Mouse (Mus musculus) cerebellum, adult 2 months (tissue): Measurements from ENCODE around the gene As3mt. TPM values are rescaled to one million over a fixed set of nuclear protein-coding genes. Genes with fewer than 3 reads are reported as not detected.

Experiments used
- DNase-seq, 2 experiments: peaks; one replicate each; pipeline ENCODE4 v3.0.0; 2021
- H3K27ac ChIP-seq: fragments of 200-500 bp; 2 replicates; pipeline ENCODE4 v1.5.1; 2012; ENCODE audit warnings: low read length, control low read depth, inconsistent platforms; ENCODE audit not compliant: insufficient read depth
- H3K27me3 ChIP-seq: fragments of 200-500 bp; 2 replicates; pipeline ENCODE4 v1.6.1; 2012; ENCODE audit warnings: inconsistent platforms, mild to moderate bottlenecking, low read length, moderate library complexity; ENCODE audit not compliant: control insufficient read depth, insufficient read depth
- H3K4me1 ChIP-seq: fragments of 200-500 bp; 2 replicates; pipeline ENCODE4 v1.6.1; 2011; ENCODE audit warnings: low read length; ENCODE audit not compliant: control insufficient read depth, insufficient read depth
- H3K4me3 ChIP-seq: fragments of 200-500 bp; replicated peaks from 2 replicates; pipeline ENCODE3; 2011; ENCODE audit warnings: mild to moderate bottlenecking, low read depth, low read length, control low read depth; ENCODE audit not compliant: insufficient read depth
- CTCF ChIP-seq: fragments of 200-500 bp; IDR thresholded peaks from 2 replicates; pipeline ENCODE4 v1.5.1; 2011; ENCODE audit warnings: low read depth, mild to moderate bottlenecking, control low read depth, low read length, moderate library complexity, borderline replicate concordance; ENCODE audit not compliant: insufficient read depth
- POLR2A ChIP-seq: fragments of 200-500 bp; IDR thresholded peaks from 2 replicates; pipeline ENCODE4 v1.6.1; 2011; ENCODE audit warnings: low read length, control low read depth, borderline replicate concordance; ENCODE audit not compliant: insufficient read depth
- WGBS: fragments of 180-500 bp; shearing (Covaris S2); methylation state at CpG from one replicate; pipeline ENCODE4 v1.1.7; 2018; 5-methylcytosine and 5-hydroxymethylcytosine counted together
- polyA plus RNA-seq: library from polyadenylated mRNA; depleted of rRNA; stranded (reverse); fragments of >200 nt; gene quantifications from 2 replicates; pipeline ENCODE4 v1.2.3, GENCODE M21; 2012

Gene As3mt
- polyA plus RNA-seq, 1 experiment: 16.5 TPM

DNA sequence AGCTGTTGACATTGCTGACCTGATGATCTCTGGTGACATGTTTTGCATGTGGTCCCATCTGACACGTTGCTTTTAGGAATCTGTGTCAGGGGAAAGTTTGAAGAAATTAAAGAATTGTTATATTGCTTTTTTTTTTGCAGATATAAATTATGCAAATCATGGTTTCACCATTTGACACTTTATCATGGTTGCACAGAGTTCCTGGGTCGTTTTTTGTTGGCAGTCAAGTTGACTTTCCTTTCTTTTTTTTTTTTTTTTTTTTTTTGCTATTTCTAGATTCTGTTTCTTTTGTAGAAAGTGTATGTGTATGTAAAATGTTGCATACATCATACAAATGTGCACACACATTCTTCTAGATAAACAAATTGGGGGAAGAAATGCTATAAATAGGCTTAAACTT is 16.2 kb upstream of the As3mt start:
- Histone ChIP-seq H3K27me3 (no peaks in the 10 kb centered on the region), H3K4me3 (no peak overlapping the region), H3K4me1 (no peaks in the 10 kb centered on the region), H3K27ac (no peak overlapping the region)
- no peak for TF ChIP-seq CTCF
- no peak for TF ChIP-seq POLR2A
- DNase-seq: no peak
- 54% methylated on average over 2 of the region's 2 CpGs for WGBS

DNA sequence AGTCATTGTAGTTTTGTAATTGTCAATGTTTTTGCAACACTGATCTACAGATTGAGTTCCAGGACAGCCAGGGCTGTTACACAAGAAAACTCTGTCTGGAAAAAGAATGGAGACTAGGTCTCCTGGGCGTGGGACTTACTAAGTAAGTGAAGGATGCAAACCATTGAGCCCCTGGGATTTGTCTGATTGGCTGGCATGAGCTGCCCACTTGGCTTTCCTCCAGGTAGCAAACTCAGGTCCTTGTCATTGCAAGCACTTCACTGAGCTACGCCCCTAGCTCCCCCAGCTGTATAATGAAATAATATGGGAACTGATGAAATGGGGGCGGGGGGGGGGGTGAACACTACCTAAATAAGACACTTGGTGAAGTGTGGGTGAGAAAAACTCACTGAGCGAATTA is 14.1 kb upstream of the As3mt start:
- H3K27me3 ChIP-seq: no peaks in the 10 kb centered on the region
- H3K27ac ChIP-seq: no peak overlapping the region
- DNase-seq: no peak
- no peak overlapping the region for H3K4me3 ChIP-seq
- TF ChIP-seq POLR2A (no peak), CTCF (no peak)
- no peaks in the 10 kb centered on the region for H3K4me1 ChIP-seq
- whole genome bisulfite sequencing: 61% methylated on average over 4 of the region's 4 CpGs

DNA sequence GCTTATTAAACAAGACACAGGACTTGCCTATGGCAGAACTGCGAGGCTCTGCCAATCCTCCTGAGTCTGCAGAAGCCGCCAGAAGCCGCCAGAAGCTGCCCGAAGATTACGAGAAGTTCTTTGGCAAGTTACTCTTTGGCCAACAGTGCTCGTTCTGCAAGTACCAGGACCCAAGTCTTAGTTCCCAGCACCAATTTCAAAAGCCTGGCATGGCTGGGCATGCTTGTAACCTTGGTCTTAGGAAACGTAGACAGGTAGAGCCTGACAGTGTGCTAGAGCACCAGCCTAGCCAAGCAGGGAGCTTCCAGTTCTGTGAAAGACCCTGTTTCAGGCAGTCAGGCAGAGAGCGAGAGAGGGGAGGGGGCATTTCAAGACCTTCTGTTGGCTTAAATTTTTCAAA is 10.8 kb upstream of the As3mt start:
- WGBS: 58% methylated on average over 8 of the region's 8 CpGs
- Histone ChIP-seq H3K4me3 (no peak overlapping the region), H3K4me1 (no peaks in the 10 kb centered on the region), H3K27ac (no peak overlapping the region), H3K27me3 (no peaks in the 10 kb centered on the region)
- TF ChIP-seq POLR2A: no peak
- no peak for TF ChIP-seq CTCF
- no peak for DNase-seq

DNA sequence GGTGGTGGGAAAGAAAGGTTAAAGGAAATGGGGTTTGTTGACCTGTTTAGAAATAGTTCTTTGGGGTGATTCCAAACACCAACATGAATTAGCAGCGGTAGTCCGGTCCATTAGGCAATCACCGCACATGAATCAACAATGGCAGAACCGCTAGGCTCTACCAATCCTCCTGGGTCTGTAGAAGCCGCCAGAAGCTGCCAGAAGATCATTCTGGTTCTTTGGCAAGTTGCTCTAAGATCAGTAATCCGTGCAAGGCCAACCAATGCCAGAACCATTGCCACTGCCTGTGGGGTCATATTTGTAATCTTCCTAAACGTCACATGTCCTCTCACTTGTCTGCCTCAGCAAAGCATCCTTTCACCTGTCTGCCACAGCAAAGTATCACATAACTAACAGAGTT is 10.3 kb upstream of the As3mt start:
- no peak for DNase-seq
- no peaks in the 10 kb centered on the region for H3K4me1 ChIP-seq
- TF ChIP-seq CTCF: no peak
- TF ChIP-seq POLR2A: no peak
- 48% methylated on average over 7 of the region's 7 CpGs for WGBS
- no peak overlapping the region for H3K4me3 ChIP-seq
- no peaks in the 10 kb centered on the region for H3K27me3 ChIP-seq
- H3K27ac ChIP-seq: no peak overlapping the region

DNA sequence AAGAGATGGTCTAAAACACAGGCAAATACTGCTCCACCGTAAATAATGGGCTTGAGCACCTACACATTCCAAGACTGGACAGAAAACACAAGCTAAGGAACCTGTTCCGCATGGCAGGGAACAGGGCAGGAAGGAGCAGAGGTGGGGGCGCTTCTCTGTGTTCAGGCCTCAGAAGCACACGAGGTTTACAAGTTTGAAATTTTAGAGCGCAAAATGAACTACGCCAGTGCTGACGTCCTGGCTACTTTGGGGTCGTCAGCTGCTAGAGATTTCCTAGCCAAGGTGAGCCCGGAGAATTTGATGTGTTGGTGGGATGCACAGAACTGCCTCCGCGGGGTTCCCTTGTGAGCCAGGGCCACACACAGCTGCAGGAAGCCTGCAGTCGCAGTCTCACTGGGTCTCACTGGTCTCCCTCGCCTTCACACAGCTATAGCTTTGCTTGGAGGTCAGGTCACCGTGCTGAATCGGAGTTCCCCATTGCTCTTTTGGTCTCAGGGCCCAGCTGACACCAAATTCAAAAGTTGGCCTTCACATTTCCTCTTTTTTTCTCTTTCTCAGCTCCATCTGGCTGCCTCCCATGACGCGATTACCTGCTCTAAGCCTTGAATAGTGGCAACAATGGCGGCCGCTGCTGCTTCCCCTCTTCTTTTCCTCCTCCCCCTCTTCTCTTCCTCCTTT is 9.3 kb upstream of the As3mt start:
- WGBS: 49% methylated on average over 19 of the region's 19 CpGs
- H3K27me3 ChIP-seq: no peaks in the 10 kb centered on the region
- DNase-seq: no peak
- no peak for TF ChIP-seq CTCF
- no peak for TF ChIP-seq POLR2A
- H3K4me3 ChIP-seq: no peak overlapping the region
- H3K27ac ChIP-seq: no peak overlapping the region
- no peaks in the 10 kb centered on the region for H3K4me1 ChIP-seq

DNA sequence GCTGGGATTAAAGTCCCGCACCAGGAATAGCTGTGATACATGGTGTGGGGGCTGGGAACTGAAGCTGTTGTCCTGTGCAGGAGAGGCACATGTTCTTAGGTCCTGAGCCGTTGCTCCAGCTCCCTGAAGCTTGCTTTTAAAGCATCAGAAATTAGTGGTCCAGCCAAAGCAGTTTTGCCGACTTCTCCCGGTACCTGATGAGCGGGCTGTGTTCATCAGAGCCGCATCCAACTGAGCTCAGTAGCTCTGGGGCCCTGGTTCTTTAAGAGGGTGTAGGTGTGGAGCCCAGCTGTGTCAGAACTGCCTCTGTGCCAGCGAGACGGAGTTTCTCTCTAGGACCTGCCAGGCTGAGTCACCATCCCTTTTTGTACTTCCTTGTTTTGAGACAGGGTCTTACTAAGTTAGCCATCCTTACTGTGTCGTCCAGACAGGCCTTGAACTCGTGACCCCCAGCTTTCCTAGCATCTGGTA is 8.2 kb upstream of the As3mt start:
- Histone ChIP-seq H3K4me1 (no peaks in the 10 kb centered on the region), H3K27ac (no peak overlapping the region), H3K4me3 (no peak overlapping the region), H3K27me3 (no peaks in the 10 kb centered on the region)
- no peak for TF ChIP-seq POLR2A
- no peak for TF ChIP-seq CTCF
- no peak for DNase-seq
- WGBS: 79% methylated on average over 10 of the region's 10 CpGs

DNA sequence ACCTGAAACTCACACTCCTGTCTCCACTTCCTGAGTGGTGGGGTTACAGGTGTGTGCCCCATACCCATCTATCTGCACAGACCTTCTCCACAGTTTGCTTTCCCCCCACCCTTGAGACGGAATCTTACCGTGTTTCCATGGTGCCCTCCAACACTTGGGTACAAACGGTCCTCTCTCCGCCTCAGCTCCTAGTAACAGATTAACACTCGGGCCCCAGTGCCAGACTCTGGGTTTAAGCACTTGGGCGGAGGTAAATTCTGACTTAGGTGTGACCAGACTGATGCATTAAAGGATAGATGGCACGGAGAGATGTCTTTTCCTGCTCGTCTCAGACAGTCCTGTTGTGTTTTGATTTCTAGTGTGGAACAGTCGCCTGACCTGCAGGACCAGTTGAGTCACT is 6.1 kb upstream of the As3mt start:
- H3K27ac ChIP-seq: no peak overlapping the region
- H3K27me3 ChIP-seq: no peaks in the 10 kb centered on the region
- TF ChIP-seq POLR2A: no peak
- H3K4me3 ChIP-seq: no peak overlapping the region
- H3K4me1 ChIP-seq: no peaks in the 10 kb centered on the region
- 89% methylated on average over 9 of the region's 9 CpGs for WGBS
- DNase-seq: no peak

DNA sequence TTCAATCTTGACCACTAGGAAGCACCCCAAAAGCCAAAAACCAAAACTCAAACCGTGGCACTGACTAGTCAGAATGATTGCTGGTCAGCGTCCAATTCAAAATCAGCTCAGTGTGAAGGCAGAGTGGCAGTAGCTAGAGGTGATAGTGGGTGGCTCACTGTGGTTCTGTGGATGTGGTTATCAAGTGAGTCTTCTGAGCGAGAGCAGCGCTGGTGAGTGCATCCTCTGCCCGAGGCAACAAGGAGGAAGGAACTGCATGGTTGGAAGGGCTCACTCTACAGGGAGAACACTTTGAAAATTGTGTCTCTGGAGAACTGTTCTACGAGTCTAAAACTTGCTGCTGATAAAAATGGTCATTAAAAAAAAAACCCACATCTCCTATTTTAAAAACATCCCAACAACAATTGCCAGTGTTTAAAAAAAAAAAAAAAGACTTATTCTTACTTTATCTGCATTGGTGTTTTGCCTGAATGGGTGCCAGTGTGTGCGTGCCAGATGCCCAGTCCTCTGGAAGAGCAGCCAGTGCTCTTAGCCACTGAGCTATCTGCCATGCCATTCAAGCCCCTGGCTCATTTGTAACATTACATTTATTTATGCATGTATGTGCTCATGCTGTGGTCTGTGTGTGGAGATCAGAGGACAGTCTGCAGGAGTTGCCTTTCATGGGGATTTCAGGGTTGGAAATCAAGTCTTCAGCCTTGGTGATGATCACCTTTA is 1.3 kb upstream of the As3mt start:
- no peak overlapping the region for H3K4me3 ChIP-seq
- WGBS: 42% methylated on average over 7 of the region's 7 CpGs

More for the DNA sequence above, 1.3 kb upstream of the As3mt start:
- TF ChIP-seq CTCF: no peak
- no peak for TF ChIP-seq POLR2A
- Histone ChIP-seq H3K27me3 (no peaks in the 10 kb centered on the region), H3K4me1 (no peaks in the 10 kb centered on the region), H3K27ac (no peak overlapping the region)
- DNase-seq: no peak
